Mouse (Mus musculus): ENCODE measurements around the gene Syt1. TPM values are rescaled to one million over a fixed set of nuclear protein-coding genes. Genes with fewer than 3 reads are reported as not detected.

Gene Syt1
- 0.19 TPM for polyA plus RNA-seq (2021)

DNA sequence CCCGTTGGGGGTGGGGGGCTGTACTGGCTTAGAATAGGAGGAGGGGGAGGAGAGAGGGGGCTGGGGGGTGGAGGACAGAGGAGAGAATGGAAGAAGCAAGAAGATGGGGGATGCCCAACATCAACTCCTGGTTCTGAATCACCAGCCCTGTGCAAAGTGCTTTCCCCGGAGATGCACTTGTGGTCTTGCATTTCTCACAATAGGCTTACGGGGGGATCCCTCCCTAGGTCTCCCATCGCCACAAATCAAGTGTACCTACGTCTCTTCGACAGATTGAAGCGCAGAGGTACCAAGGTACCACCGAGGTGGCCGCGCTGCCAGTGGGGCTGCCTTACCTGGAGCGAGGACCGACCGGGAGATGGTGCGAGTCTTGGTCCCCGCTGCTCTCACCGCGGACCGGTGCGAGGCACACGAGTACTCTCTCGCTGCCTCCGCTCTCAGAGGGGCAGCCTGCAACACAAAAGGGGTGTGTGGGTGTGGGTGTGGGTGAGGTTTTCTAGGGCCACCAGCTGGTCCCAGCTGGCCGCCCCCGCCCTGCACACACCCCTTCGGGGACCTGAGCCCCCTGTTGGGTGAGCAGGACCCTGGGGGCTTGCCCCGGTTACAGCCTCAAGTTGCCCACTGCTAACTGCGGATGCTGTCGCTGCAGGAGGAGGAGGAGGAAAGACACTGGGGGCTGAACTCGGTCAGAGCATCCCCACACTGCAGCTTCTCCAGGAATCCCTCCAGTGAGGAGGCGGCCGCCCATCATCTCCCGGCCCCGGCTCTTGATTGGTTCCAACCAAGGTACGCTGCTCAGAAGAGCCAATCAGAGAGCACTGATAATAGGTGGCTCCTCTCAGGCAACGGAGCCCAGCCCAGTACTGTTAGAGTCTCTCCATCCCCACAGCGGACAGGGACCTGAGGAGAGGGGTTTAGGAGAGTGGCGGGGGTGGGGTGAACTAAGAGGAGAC, at the start of gene Syt1:
TSS of gene Syt1 (minus strand) at position 742 of the 953 bp plus-strand sequence.
- ChIA-PET POLR2A (no interaction called here), CTCF (no interaction called here)

DNA sequence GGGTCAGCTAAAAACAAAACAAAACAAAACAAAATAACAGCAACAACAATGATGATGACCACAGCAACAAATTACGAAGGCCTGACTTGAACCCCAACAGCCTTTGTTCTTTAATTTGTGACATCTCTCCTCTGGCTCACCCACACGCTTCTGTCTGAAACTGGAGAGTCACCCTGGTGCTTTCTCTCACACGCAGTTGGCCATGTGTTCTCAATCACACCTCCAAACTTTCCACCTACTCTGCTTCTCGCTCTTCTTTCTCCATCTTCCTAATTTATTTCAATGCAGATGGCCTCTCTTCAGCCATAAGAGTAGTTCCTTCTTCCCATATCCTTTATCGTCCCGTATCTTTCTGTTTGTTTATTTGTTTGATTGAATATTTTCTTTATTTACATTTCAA, 45.7 kb upstream of the Syt1 start:
- POLR2A ChIA-PET = no interaction called here
- in situ Hi-C loops (cut with MboI; ENCODE audit: low pct_unique_long_range_greater_than_20kb) = no loop called here
- ATAC-seq = no peak

More for the DNA sequence above, at the start of gene Syt1:
- H3K27me3 ChIP-seq = peaks cover 40% of the 10 kb centered on the region
- peak; percentile 54 for ATAC-seq
- TF ChIP-seq CTCF (IDR thresholded peaks at IDR 0.05) = no peak
- DNase-seq (ENCODE audit: low read depth, low spot score) = no peak
- in situ Hi-C loops (cut with MboI; ENCODE audit: low pct_unique_long_range_greater_than_20kb) = no loop called here

GRCm38 (mm10) chr10:109047537-109047936, 36.8 kb upstream of the Syt1 start:
- ChIA-PET CTCF (no interaction called here), POLR2A (no interaction called here)
- in situ Hi-C loops (cut with MboI; ENCODE audit: low pct_unique_long_range_greater_than_20kb) = no loop called here
- no peak for DNase-seq (ENCODE audit: low read depth, low spot score)
- peaks cover 6% of the 10 kb centered on the region for H3K27me3 ChIP-seq
- no peak for TF ChIP-seq CTCF (IDR thresholded peaks at IDR 0.05)
- ATAC-seq = no peak

More for the DNA sequence above, 45.7 kb upstream of the Syt1 start:
- TF ChIP-seq CTCF (IDR thresholded peaks at IDR 0.05) = no peak
- CTCF ChIA-PET = no interaction called here
- peaks cover 11% of the 10 kb centered on the region for H3K27me3 ChIP-seq
- DNase-seq (ENCODE audit: low read depth, low spot score) = no peak

- CTCF ChIA-PET = no interaction called here
- ATAC-seq = no peak
These were observed 36.2 kb upstream of the Syt1 start for GRCm38 (mm10) chr10:109046988-109047387.

DNA sequence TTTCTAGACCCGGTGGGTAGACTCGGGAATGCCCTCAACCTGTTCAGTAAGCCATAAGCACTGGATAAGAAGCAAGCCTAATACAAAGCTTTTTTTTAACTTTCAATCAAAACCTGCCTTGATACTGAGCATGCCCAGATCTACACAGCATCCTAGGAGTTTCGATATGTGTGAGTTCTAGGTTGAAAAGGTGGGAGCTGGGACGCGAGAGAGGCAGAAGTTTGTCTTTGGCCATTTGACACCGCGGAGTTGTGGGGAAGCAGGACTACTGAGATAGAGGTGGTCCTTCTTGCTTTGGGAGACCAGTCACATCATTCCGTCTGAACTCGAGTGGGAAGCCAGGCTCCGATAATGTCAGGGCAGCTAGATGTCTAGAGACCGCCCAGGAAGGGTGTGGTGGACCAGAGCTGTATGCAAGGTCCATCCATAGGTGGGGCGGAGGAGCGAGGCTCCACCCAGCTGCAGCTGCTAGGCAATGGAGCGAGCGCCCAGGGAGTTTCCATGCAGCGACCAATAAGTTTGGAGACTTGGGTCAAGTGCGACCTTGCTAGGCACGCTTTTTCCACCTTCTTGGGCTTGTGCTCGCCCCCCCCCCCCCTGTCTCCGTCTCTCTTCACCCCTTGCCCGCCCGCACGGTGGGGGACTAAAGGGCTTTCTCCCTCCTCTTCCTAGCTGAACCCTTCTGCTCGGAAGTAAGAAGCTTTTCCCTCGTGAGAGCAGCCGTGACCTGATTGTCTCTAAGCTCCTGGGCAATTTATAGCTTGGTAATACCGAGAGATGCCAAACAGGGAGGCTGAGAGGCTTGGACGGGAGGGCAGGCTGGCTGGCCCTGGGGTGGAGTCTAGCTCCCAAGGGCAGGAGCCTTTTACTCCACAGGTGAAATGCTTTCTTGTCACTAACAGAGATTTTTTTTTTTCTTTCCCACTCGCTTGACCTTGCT, 714 bp upstream of the Syt1 start:
- in situ Hi-C loops (cut with MboI; ENCODE audit: low pct_unique_long_range_greater_than_20kb) = no loop called here
- ATAC-seq = peak; percentile 60
- no peak for DNase-seq (ENCODE audit: low read depth, low spot score)
- peaks cover 31% of the 10 kb centered on the region for H3K27me3 ChIP-seq
- ChIA-PET CTCF (no interaction called here), POLR2A (interaction anchor here (0.6 to 0.7 kb wide), 2 partner anchors 200 to 441 kb away, joined by 3 read pairs; no protein-coding TSS in a partner anchor)
- TF ChIP-seq CTCF (IDR thresholded peaks at IDR 0.05) = no peak

More at GRCm38 (mm10) chr10:109046988-109047387, 36.2 kb upstream of the Syt1 start:
- POLR2A ChIA-PET = no interaction called here
- no peak for TF ChIP-seq CTCF (IDR thresholded peaks at IDR 0.05)
- in situ Hi-C loops (cut with MboI; ENCODE audit: low pct_unique_long_range_greater_than_20kb) = no loop called here
- peaks cover 6% of the 10 kb centered on the region for H3K27me3 ChIP-seq
- DNase-seq (ENCODE audit: low read depth, low spot score) = no peak

GRCm38 (mm10) chr10:109009831-109010230, 951 bp downstream of the Syt1 start:
- ChIA-PET CTCF (no interaction called here), POLR2A (no interaction called here)
- in situ Hi-C loops (cut with MboI; ENCODE audit: low pct_unique_long_range_greater_than_20kb) = no loop called here
- ATAC-seq = no peak
- TF ChIP-seq CTCF (IDR thresholded peaks at IDR 0.05) = no peak
- peaks cover 40% of the 10 kb centered on the region for H3K27me3 ChIP-seq
- no peak for DNase-seq (ENCODE audit: low read depth, low spot score)

- H3K27me3 ChIP-seq = peaks cover 40% of the 10 kb centered on the region
- in situ Hi-C loops (cut with MboI; ENCODE audit: low pct_unique_long_range_greater_than_20kb) = no loop called here
- no peak for ATAC-seq
- ChIA-PET POLR2A (no interaction called here), CTCF (no interaction called here)
- no peak for DNase-seq (ENCODE audit: low read depth, low spot score)
- TF ChIP-seq CTCF (IDR thresholded peaks at IDR 0.05) = no peak
These were observed 2.3 kb downstream of the Syt1 start for GRCm38 (mm10) chr10:109008456-109008855.

DNA sequence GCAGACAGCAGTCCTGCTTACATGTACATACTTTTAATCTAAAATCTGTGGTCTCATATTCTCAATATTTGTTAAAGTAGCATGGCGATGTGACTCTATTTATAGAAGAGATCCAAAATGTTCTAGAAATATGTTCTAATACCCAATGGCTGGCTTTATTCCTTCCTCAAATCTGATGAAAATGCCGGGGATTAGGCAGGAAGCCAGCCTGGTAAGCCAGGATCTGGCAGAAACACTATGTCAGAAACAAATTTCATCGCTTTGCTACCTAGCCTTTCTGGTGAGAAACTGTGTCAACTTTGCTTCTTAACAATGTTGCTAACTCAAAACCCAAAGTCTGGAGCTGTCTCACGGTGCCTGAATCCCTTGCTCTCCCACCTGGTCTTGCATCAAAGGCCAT, 7.3 kb downstream of the Syt1 start:
- POLR2A ChIA-PET = no interaction called here
- ATAC-seq = no peak
- DNase-seq (ENCODE audit: low read depth, low spot score) = no peak
- no peak for TF ChIP-seq CTCF (IDR thresholded peaks at IDR 0.05)
- CTCF ChIA-PET = no interaction called here
- H3K27me3 ChIP-seq = peaks cover 31% of the 10 kb centered on the region
- in situ Hi-C loops (cut with MboI; ENCODE audit: low pct_unique_long_range_greater_than_20kb) = no loop called here

DNA sequence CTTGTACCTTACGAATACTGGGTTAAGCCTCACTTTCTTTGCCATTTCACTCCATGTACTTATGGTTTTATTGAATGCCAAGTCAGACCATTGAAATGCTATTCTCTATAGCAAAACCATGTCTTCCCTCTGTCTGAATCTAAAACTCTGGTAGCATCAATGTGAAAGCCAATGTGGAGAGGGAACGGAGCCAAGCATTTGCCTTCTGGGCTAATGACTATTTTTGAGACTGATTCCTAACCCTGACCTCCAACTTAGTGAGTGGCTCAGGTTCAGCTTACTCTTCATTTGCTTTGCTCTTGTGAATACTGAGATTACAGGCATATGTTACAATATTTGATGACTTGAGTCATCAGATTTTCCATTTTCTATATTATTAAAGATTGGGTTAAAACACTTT, 23.5 kb downstream of the Syt1 start:
- in situ Hi-C loops (cut with MboI; ENCODE audit: low pct_unique_long_range_greater_than_20kb) = no loop called here
- ATAC-seq (no peak), DNase-seq (ENCODE audit: low read depth, low spot score) (no peak)
- TF ChIP-seq CTCF (IDR thresholded peaks at IDR 0.05) = no peak
- H3K27me3 ChIP-seq = no peaks in the 10 kb centered on the region
- CTCF ChIA-PET = no interaction called here
- POLR2A ChIA-PET = no interaction called here

- no peak for DNase-seq (ENCODE audit: low read depth, low spot score)
- CTCF ChIA-PET = no interaction called here
These were observed 31.1 kb downstream of the Syt1 start for GRCm38 (mm10) chr10:108979660-108980059.

GRCm38 (mm10) chr10:108954952-108955351, 55.8 kb downstream of the Syt1 start:
- no peak for DNase-seq (ENCODE audit: low read depth, low spot score)
- TF ChIP-seq CTCF (IDR thresholded peaks at IDR 0.05) = no peak
- ChIA-PET CTCF (no interaction called here), POLR2A (no interaction called here)
- H3K27me3 ChIP-seq = peaks cover 3% of the 10 kb centered on the region
- no peak for ATAC-seq
- in situ Hi-C loops (cut with MboI; ENCODE audit: low pct_unique_long_range_greater_than_20kb) = no loop called here

More at GRCm38 (mm10) chr10:108979660-108980059, 31.1 kb downstream of the Syt1 start:
- in situ Hi-C loops (cut with MboI; ENCODE audit: low pct_unique_long_range_greater_than_20kb) = no loop called here
- H3K27me3 ChIP-seq = peaks cover 7% of the 10 kb centered on the region
- POLR2A ChIA-PET = no interaction called here
- no peak for TF ChIP-seq CTCF (IDR thresholded peaks at IDR 0.05)
- ATAC-seq = no peak

Measured in Patski (cell line).